Mouse (Mus musculus): ENCODE data around the gene Psmc2. TPM values are rescaled to one million over a fixed set of nuclear protein-coding genes. Genes with fewer than 3 reads are reported as not detected.

Psmc2 gene
- total and polyA plus RNA-seq, 3 experiments, result 87.4 to 208 (median 115) TPM

- dilution Hi-C loops (cut with MboI; ENCODE audit: extremely low pct_ligation_motif_present, extremely low pct_unique_long_range_greater_than_20kb, low sequenced_read_pairs) (no loop called here), in situ Hi-C loops (cut with MboI; ENCODE audit: low pct_ligation_motif_present, low pct_unique_long_range_greater_than_20kb, low sequenced_read_pairs) (no loop called here)
Measured at GRCm38 (mm10) chr5:21847438-21847837, 62.4 kb downstream of the Psmc2 start.

GRCm38 (mm10) chr5:21851679-21852340, 66.7 kb downstream of the Psmc2 start:
- H3K9me3 ChIP-seq (replicated peaks; ENCODE audit: low read length), result no peaks in the 10 kb centered on the region
- H3K4me2 ChIP-seq (ENCODE audit: insufficient read depth, low read depth, poor library complexity, severe bottlenecking), result no peak overlapping the region
- no peaks in the 10 kb centered on the region for H3K36me3 ChIP-seq (replicated peaks in 1 of 2; ENCODE audit: control insufficient read depth in 1 of 2, insufficient read depth in 1 of 2, low read length in 1 of 2)
- dilution Hi-C loops (cut with MboI; ENCODE audit: extremely low pct_ligation_motif_present, extremely low pct_unique_long_range_greater_than_20kb, low sequenced_read_pairs) (no loop called here), in situ Hi-C loops (cut with MboI; ENCODE audit: low pct_ligation_motif_present, low pct_unique_long_range_greater_than_20kb, low sequenced_read_pairs) (no loop called here)
- DNase-seq (ENCODE audit: extremely low read depth), result no peak
- no peaks in the 10 kb centered on the region for H3K79me2 ChIP-seq (replicated peaks; ENCODE audit: control insufficient read depth, extremely low read depth, insufficient read depth, poor library complexity, severe bottlenecking)
- peaks cover 2 to 5% of the 10 kb centered on the region in 2 experiments; a peak in 1 of 4 replicates for H3K4me1 ChIP-seq (ENCODE audit: control insufficient read depth in 1 of 2, insufficient read depth in 2 of 2)
- no peak overlapping the region for H3K4me3 ChIP-seq (replicated peaks in 1 of 3; ENCODE audit: low read depth in 2 of 3, low read length in 2 of 3, poor library complexity in 1 of 3)
- H3K27me3 ChIP-seq (replicated peaks), result no peaks in the 10 kb centered on the region
- H3K9ac ChIP-seq (ENCODE audit: insufficient read depth, low read depth), result no peak overlapping the region
- no peak overlapping the region for H3K27ac ChIP-seq (ENCODE audit: insufficient read depth, low read depth)
- TF ChIP-seq RAD21 (IDR thresholded peaks at IDR 0.05; ENCODE audit: low read depth, low read length) (no peak), NELFE (IDR thresholded peaks at IDR 0.05; ENCODE audit: low read depth, low read length) (no peak), ZMIZ1 (IDR thresholded peaks at IDR 0.05; ENCODE audit: low read depth, low read length) (no peak), SMC3 (IDR thresholded peaks at IDR 0.05; ENCODE audit: low read depth, low read length) (no peak), SIN3A (IDR thresholded peaks at IDR 0.05; ENCODE audit: low read length) (no peak), USF1 (IDR thresholded peaks at IDR 0.05; ENCODE audit: low read depth, low read length) (no peak), CHD1 (IDR thresholded peaks at IDR 0.05; ENCODE audit: low read depth, low read length) (no peak), POLR2AphosphoS2 (IDR thresholded peaks at IDR 0.05; ENCODE audit: low read depth, low read length) (no peak), MAZ (IDR thresholded peaks at IDR 0.05; ENCODE audit: low read depth, low read length) (no peak), E2F4 (IDR thresholded peaks at IDR 0.05; ENCODE audit: insufficient replicate concordance, low read depth, low read length) (no peak), JUND (conservative IDR thresholded peaks at IDR 0.05; ENCODE audit: low read depth, low read length) (no peak), BHLHE40 (IDR thresholded peaks at IDR 0.05; ENCODE audit: low read depth, low read length) (no peak)

More at GRCm38 (mm10) chr5:21847438-21847837, 62.4 kb downstream of the Psmc2 start:
- no peaks in the 10 kb centered on the region for H3K36me3 ChIP-seq (replicated peaks in 1 of 2; ENCODE audit: control insufficient read depth in 1 of 2, insufficient read depth in 1 of 2, low read length in 1 of 2)
- peaks cover 2 to 12% of the 10 kb centered on the region in 2 experiments; a peak in 2 of 4 replicates for H3K4me1 ChIP-seq (ENCODE audit: control insufficient read depth in 1 of 2, insufficient read depth in 2 of 2)
- no peak overlapping the region for H3K4me3 ChIP-seq (replicated peaks in 1 of 3; ENCODE audit: low read depth in 2 of 3, low read length in 2 of 3, poor library complexity in 1 of 3)
- no peaks in the 10 kb centered on the region for H3K27me3 ChIP-seq (replicated peaks)
- H3K9ac ChIP-seq (ENCODE audit: insufficient read depth, low read depth), result peak overlapping the region; percentile 53; the same call in 1 of the 2 replicates
- DNase-seq (ENCODE audit: extremely low read depth), result no peak
- 0 out of 2 replicates have a peak, but pooled peaks have one; percentile 4 for TF ChIP-seq BHLHE40 (IDR thresholded peaks at IDR 0.05; ENCODE audit: low read depth, low read length)
- no peak for TF ChIP-seq JUN (IDR thresholded peaks at IDR 0.05; ENCODE audit: insufficient read depth, low read depth, low read length)
- H3K9me3 ChIP-seq (replicated peaks; ENCODE audit: low read length), result no peaks in the 10 kb centered on the region
- H3K79me2 ChIP-seq (replicated peaks; ENCODE audit: control insufficient read depth, extremely low read depth, insufficient read depth, poor library complexity, severe bottlenecking), result no peaks in the 10 kb centered on the region
- H3K27ac ChIP-seq (ENCODE audit: insufficient read depth, low read depth), result no peak overlapping the region
- H3K4me2 ChIP-seq (ENCODE audit: insufficient read depth, low read depth, poor library complexity, severe bottlenecking), result peak overlapping the region; percentile 33

Other genes starting within 250 kb of the Psmc2 start
- gene Lrrc17, start 241.7 kb upstream of the Psmc2 start, total RNA-seq (2012; rRNA removed), result not detected in 2 replicates
- not detected in 2 replicates for gene Lrrc17, start 241.7 kb upstream of the Psmc2 start, total RNA-seq (2014; rRNA removed)
- gene Lrrc17, start 241.7 kb upstream of the Psmc2 start, polyA plus RNA-seq (2012; ENCODE audit: insufficient read length, low read depth), result not detected in 2 replicates
- 0.29 and 0.30 TPM in 2 replicates for gene Fbxl13, start 139.6 kb upstream of the Psmc2 start, total RNA-seq (2012; rRNA removed)
- gene Fbxl13, start 139.6 kb upstream of the Psmc2 start, total RNA-seq (2014; rRNA removed), result 0.19 TPM in 1 of 2 replicates, not detected in the other
- 0.14 TPM in 1 of 2 replicates, not detected in the other for gene Fbxl13, start 139.6 kb upstream of the Psmc2 start, polyA plus RNA-seq (2012; ENCODE audit: insufficient read length, low read depth)
- 36.5 and 39.1 TPM in 2 replicates for gene Armc10, start 139.5 kb upstream of the Psmc2 start, total RNA-seq (2012; rRNA removed)
- gene Armc10, start 139.5 kb upstream of the Psmc2 start, total RNA-seq (2014; rRNA removed), result 71.9 and 74.7 TPM in 2 replicates
- 46.0 and 47.3 TPM in 2 replicates for gene Armc10, start 139.5 kb upstream of the Psmc2 start, polyA plus RNA-seq (2012; ENCODE audit: insufficient read length, low read depth)
- gene Napepld, start 83.9 kb upstream of the Psmc2 start, total RNA-seq (2012; rRNA removed), result 1.3 and 1.7 TPM in 2 replicates
- 1.5 and 1.6 TPM in 2 replicates for gene Napepld, start 83.9 kb upstream of the Psmc2 start, total RNA-seq (2014; rRNA removed)
- 1.8 TPM in 2 replicates for gene Napepld, start 83.9 kb upstream of the Psmc2 start, polyA plus RNA-seq (2012; ENCODE audit: insufficient read length, low read depth)
- gene Pmpcb, start 48.1 kb upstream of the Psmc2 start, total RNA-seq (2012; rRNA removed), result 113 and 121 TPM in 2 replicates
- gene Pmpcb, start 48.1 kb upstream of the Psmc2 start, total RNA-seq (2014; rRNA removed), result 166 and 184 TPM in 2 replicates
- gene Pmpcb, start 48.1 kb upstream of the Psmc2 start, polyA plus RNA-seq (2012; ENCODE audit: insufficient read length, low read depth), result 123 and 165 TPM in 2 replicates
- 79.2 and 98.5 TPM in 2 replicates for gene Dnajc2, start within 50 bp of the Psmc2 start, total RNA-seq (2012; rRNA removed)
- 138 and 151 TPM in 2 replicates for gene Dnajc2, start within 50 bp of the Psmc2 start, total RNA-seq (2014; rRNA removed)
- 242 and 268 TPM in 2 replicates for gene Dnajc2, start within 50 bp of the Psmc2 start, polyA plus RNA-seq (2012; ENCODE audit: insufficient read length, low read depth)
- not detected in 2 replicates for gene Slc26a5, start 80.3 kb downstream of the Psmc2 start, total RNA-seq (2012; rRNA removed)
- not detected in 2 replicates for gene Slc26a5, start 80.3 kb downstream of the Psmc2 start, total RNA-seq (2014; rRNA removed)
- not detected in 2 replicates for gene Slc26a5, start 80.3 kb downstream of the Psmc2 start, polyA plus RNA-seq (2012; ENCODE audit: insufficient read length, low read depth)

Data from CH12.LX (cell line).